ENCODE assay signal across 9 mouse cellular contexts in genomic region chr12:73045724-73046606, GRCm38 (mm10). TPM values are rescaled to one million over a fixed set of nuclear protein-coding genes. Genes with fewer than 3 reads are reported as not detected.
DNase-seq lines count a peak whose midpoint lies in the region; ATAC-seq and TF ChIP-seq lines count a peak whose summit lies in the region.
"Had no signal": no experiment of that assay in that cellular context is flagged by ENCODE, and none has a peak within 500 bp of the region (broad histone marks: within the 10 kb centered on the region; RNA-seq: fewer than 3 reads in every experiment).

No protein-coding gene starts in this region.

- no peak for DNase-seq in spleen, postnatal 14 days (ENCODE audit: low spot score in 2 of 2)
- DNase-seq in urinary bladder, postnatal 25 days (ENCODE audit: low spot score) = no peak

- TF ChIP-seq POLR2A in bone marrow, adult 2 months (IDR thresholded peaks at IDR 0.05; ENCODE audit: borderline replicate concordance, control insufficient read depth, low read depth, low read length) = no peak
- no peak for TF ChIP-seq POLR2A in small intestine, adult 2 months (IDR thresholded peaks at IDR 0.05; ENCODE audit: low read depth, low read length)

- H3K4me3 ChIP-seq in megakaryocyte, embryonic 14.5 days (replicated peaks) = peak overlapping the region; percentile 92
- peak overlapping the region; percentile 32 for H3K4me3 ChIP-seq in bone marrow, adult 2 months (replicated peaks; ENCODE audit: control insufficient read depth, low read depth, low read length)
- peak overlapping the region; percentile 49 for H3K4me3 ChIP-seq in heart, embryonic 11.5 days (ENCODE audit: low read depth, low read length)
- peak overlapping the region; percentile 80 for H3K4me3 ChIP-seq in limb, embryonic 12.5 days (replicated peaks)
- H3K4me3 ChIP-seq in small intestine, adult 2 months (ENCODE audit: low read depth, low read length) = peak overlapping the region; percentile 47
- H3K4me3 ChIP-seq: erythroblast, embryonic 14.5 days had no signal

- H3K9ac ChIP-seq in heart, embryonic 11.5 days (ENCODE audit: low read depth, low read length) = peak overlapping the region; percentile 53
- peak overlapping the region; percentile 92 for H3K9ac ChIP-seq in limb, embryonic 12.5 days (replicated peaks)

- H3K4me1 ChIP-seq in megakaryocyte, embryonic 14.5 days = peaks cover 59% of the 10 kb centered on the region
- no peaks in the 10 kb centered on the region; the same call in 1 of the 2 replicates for H3K4me1 ChIP-seq in bone marrow, adult 2 months (ENCODE audit: control insufficient read depth, insufficient read depth, low read length)
- H3K4me1 ChIP-seq in heart, embryonic 11.5 days (ENCODE audit: control insufficient read depth, insufficient read depth, low read length) = peaks cover 10% of the 10 kb centered on the region
- peaks cover 35% of the 10 kb centered on the region for H3K4me1 ChIP-seq in limb, embryonic 12.5 days (replicated peaks)
- peaks cover 17% of the 10 kb centered on the region for H3K4me1 ChIP-seq in small intestine, adult 2 months (ENCODE audit: control insufficient read depth, insufficient read depth, insufficient read length, low read length)

- no peak for TF ChIP-seq CTCF in bone marrow, adult 2 months (IDR thresholded peaks at IDR 0.05; ENCODE audit: control insufficient read depth, insufficient read depth, low read length)
- TF ChIP-seq CTCF in small intestine, adult 2 months (IDR thresholded peaks at IDR 0.05; ENCODE audit: extremely low read depth, insufficient read length, insufficient replicate concordance, low read depth, low read length) = no peak

- ATAC-seq in megakaryocyte, adult 5-6 weeks (ENCODE audit: poor library complexity, severe bottlenecking) = no peak
- ATAC-seq in heart, embryonic 11.5 days (replicated peaks; ENCODE audit: insufficient number of reproducible peaks, low FRiP score, low TSS enrichment) = 0 out of 2 replicates have a peak, but pooled peaks have one; percentile 19
- ATAC-seq in limb, embryonic 12.5 days (ENCODE audit: insufficient number of reproducible peaks, insufficient read depth, low FRiP score, low TSS enrichment, low read depth) = no peak; the same call in 1 of the 2 replicates

- H3K36me3 ChIP-seq in megakaryocyte, embryonic 14.5 days (replicated peaks; ENCODE audit: low read length) = no peaks in the 10 kb centered on the region
- no peaks in the 10 kb centered on the region for H3K36me3 ChIP-seq in heart, embryonic 11.5 days (ENCODE audit: control insufficient read depth, insufficient read depth, low read length)
- H3K36me3 ChIP-seq in limb, embryonic 12.5 days = peaks cover 5% of the 10 kb centered on the region; the same call in 1 of the 2 replicates
- no peaks in the 10 kb centered on the region for H3K36me3 ChIP-seq in small intestine, adult 2 months (ENCODE audit: control insufficient read depth, insufficient read depth, low read length)

- 1% methylated on average over 85 of the region's 85 CpGs for WGBS in bone marrow, adult 2 months
- under 1% methylated on average over 83 of the region's 85 CpGs for WGBS in heart, embryonic 11.5 days (ENCODE audit: insufficient replicate concordance)
- WGBS in limb, embryonic 12.5 days = under 1% methylated on average over 84 of the region's 85 CpGs
- 1% methylated on average over 85 of the region's 85 CpGs for WGBS in small intestine, adult 2 months

- H3K4me2 ChIP-seq in heart, embryonic 11.5 days = peak overlapping the region; percentile 74
- H3K4me2 ChIP-seq in limb, embryonic 12.5 days = peak overlapping the region; percentile 75

- no peaks in the 10 kb centered on the region for H3K9me3 ChIP-seq in megakaryocyte, embryonic 14.5 days
- no peaks in the 10 kb centered on the region for H3K9me3 ChIP-seq in heart, embryonic 11.5 days (replicated peaks; ENCODE audit: control insufficient read depth, low read length)
- H3K9me3 ChIP-seq in limb, embryonic 12.5 days = no peaks in the 10 kb centered on the region

- H3K27ac ChIP-seq in bone marrow, adult 2 months (ENCODE audit: control insufficient read depth, insufficient read depth, low read depth, low read length, poor library complexity) = peak overlapping the region; percentile 33; the same call in 1 of the 2 replicates
- H3K27ac ChIP-seq in heart, embryonic 11.5 days (ENCODE audit: low read depth, low read length) = no peak overlapping the region
- peak overlapping the region; percentile 94 for H3K27ac ChIP-seq in limb, embryonic 12.5 days
- no peak overlapping the region for H3K27ac ChIP-seq in small intestine, adult 2 months (ENCODE audit: insufficient read depth, low read depth, low read length)

- peaks cover 97% of the 10 kb centered on the region for H3K27me3 ChIP-seq in megakaryocyte, embryonic 14.5 days (replicated peaks)
- peaks cover 89% of the 10 kb centered on the region for H3K27me3 ChIP-seq in heart, embryonic 11.5 days (ENCODE audit: control insufficient read depth, insufficient read depth, low read length)
- H3K27me3 ChIP-seq in limb, embryonic 12.5 days = peaks cover 84% of the 10 kb centered on the region
- H3K27me3 ChIP-seq in small intestine, adult 2 months (ENCODE audit: control insufficient read depth, insufficient read depth, low read length) = peaks cover 83% of the 10 kb centered on the region

RNA-seq across cellular contexts. Expression of gene Six1, which starts 7.7 kb away (rescaled TPM):
- polyA plus RNA-seq in megakaryocyte, embryonic 14.5 days (2012; ENCODE audit: insufficient read depth, low replicate concordance) = 2.6 and 8.1 TPM in 2 replicates
- 0.04 and 0.11 TPM in 2 replicates for total RNA-seq in megakaryocyte, adult 5-6 weeks (2015)
- total RNA-seq in megakaryocyte, adult 5-6 weeks (2017) = not detected in 2 replicates
- polyA plus RNA-seq in bone marrow, adult 2 months (2011; ENCODE audit: insufficient read depth, insufficient read length, low replicate concordance, missing spikeins) = 2.7 and 4.1 TPM in 2 replicates
- 1.3 and 2.3 TPM in 2 replicates for polyA plus RNA-seq in heart, embryonic 11.5 days (2014; fragmentation: Nextera tagmentation; extraction: Ambion mirVana)
- polyA plus RNA-seq in limb, embryonic 12.5 days (2016; fragmentation: Nextera tagmentation; extraction: Ambion mirVana) = 60.3 and 72.1 TPM in 2 replicates
- not detected in 2 replicates for polyA plus RNA-seq in small intestine, adult 2 months (2012; rRNA removed)
- polyA plus RNA-seq: erythroblast, embryonic 14.5 days had no signal

Comparison
In these comparisons a context has a peak if more than half of its experiments do, and no peak if none do; other contexts are left out.
1. H3K4me3 ChIP-seq: peak in every context shown above with its lines; median percentile 92 in megakaryocyte, embryonic 14.5 days; 80 in limb, embryonic 12.5 days; 49 in heart, embryonic 11.5 days; 47 in small intestine, adult 2 months; 32 in bone marrow, adult 2 months.
2. H3K27ac ChIP-seq: peak in bone marrow, adult 2 months (single experiment) and limb, embryonic 12.5 days (single experiment); none in heart, embryonic 11.5 days (single experiment) and small intestine, adult 2 months (single experiment).